Mouse (Mus musculus): ENCODE results near the gene Blvra. TPM values are rescaled to one million over a fixed set of nuclear protein-coding genes. Genes with fewer than 3 reads are reported as not detected.

Blvra gene
- 14.8 and 18.3 TPM in 2 replicates for polyA plus RNA-seq (2011; ENCODE audit: insufficient read depth, insufficient read length, low read depth, missing spikeins)

DNA sequence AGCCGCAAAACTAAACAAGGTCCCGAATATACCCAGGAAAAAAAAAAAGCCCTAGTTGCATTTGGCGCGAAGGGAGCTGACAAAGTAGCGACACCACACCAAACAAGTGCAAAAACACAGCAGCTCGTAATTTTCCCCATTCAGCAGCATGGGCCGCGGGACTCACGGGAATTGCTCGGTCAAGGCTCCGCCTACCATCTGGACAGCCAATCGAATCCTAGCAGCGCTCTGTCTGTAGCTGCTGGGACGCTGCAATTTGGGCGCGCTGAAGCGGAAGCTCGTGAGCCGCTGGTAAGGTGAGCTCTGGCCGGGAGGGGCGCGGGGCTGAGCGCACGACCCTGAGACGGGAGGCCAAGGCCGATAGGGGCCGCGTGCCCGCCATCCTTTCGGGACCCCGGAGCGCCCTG lies at the start of gene Blvra:
Gene Blvra, plus strand, starts transcription at position 231 of the 407 bp plus-strand sequence.
- H3K4me3 ChIP-seq (ENCODE audit: low read depth, low read length), result peak within 1 kb of the TSS; percentile 59
- H3K36me3 ChIP-seq (ENCODE audit: control insufficient read depth, insufficient read depth, low read length, poor library complexity, severe bottlenecking), result no peaks in the 10 kb centered on the region; the same call in 1 of the 2 replicates
- no peaks in the 10 kb centered on the region for H3K9me3 ChIP-seq (replicated peaks; ENCODE audit: control insufficient read depth, insufficient read depth, low read length, poor library complexity, severe bottlenecking)
- no peaks in the 10 kb centered on the region for H3K4me1 ChIP-seq (ENCODE audit: control insufficient read depth, insufficient read depth, low read length)
- peak within 1 kb of the TSS; percentile 60 for H3K27ac ChIP-seq (ENCODE audit: insufficient read depth, low read length)
- TF ChIP-seq EP300 (IDR thresholded peaks at IDR 0.05; ENCODE audit: insufficient read depth, low read depth, low read length) (no peak), CTCF (IDR thresholded peaks at IDR 0.05; ENCODE audit: low read depth, low read length) (no peak), POLR2A (IDR thresholded peaks at IDR 0.05; ENCODE audit: insufficient read depth, low read length) (peak; percentile 63)
- H3K9ac ChIP-seq (ENCODE audit: low read depth, poor library complexity, severe bottlenecking), result peak within 1 kb of the TSS; percentile 90
- no peaks in the 10 kb centered on the region for H3K27me3 ChIP-seq (ENCODE audit: control insufficient read depth, insufficient read depth, low read length, poor library complexity, severe bottlenecking)

DNA sequence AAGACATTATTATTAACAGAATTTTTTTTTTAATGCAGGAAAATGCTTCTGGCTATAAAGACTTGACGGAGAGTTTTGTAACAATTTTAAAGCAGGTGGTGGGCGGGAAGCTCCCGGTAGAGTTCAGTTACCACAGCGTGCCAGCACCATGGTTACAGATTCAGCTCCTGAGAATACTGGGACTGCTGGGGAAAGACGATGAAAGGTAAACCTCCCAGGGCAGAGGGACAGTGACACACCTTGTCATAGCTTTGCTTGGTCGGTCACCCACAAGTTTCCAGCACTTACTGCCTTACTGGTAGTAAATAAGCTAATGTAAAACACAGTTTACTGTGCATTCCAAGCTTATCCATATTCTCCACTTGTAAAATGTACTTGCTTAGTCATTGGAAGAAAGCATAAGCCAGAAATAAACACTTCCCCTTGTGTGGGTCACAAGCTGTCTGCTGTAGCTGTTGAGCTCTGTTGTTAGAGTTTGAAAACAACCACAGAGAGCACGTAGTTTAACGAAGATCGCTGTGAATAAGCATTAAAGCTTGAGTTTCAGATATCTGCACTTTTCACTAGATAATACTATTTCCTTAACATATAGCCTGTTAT lies 35.4 kb upstream of the Blvra start:
- Histone ChIP-seq H3K9me3 (replicated peaks; ENCODE audit: control insufficient read depth, insufficient read depth, low read length, poor library complexity, severe bottlenecking) (no peaks in the 10 kb centered on the region; the same call in 1 of the 2 replicates), H3K27ac (ENCODE audit: insufficient read depth, low read length) (no peak overlapping the region), H3K27me3 (ENCODE audit: control insufficient read depth, insufficient read depth, low read length, poor library complexity, severe bottlenecking) (no peaks in the 10 kb centered on the region), H3K4me1 (ENCODE audit: control insufficient read depth, insufficient read depth, low read length) (no peaks in the 10 kb centered on the region), H3K4me3 (ENCODE audit: low read depth, low read length) (no peak overlapping the region), H3K9ac (ENCODE audit: low read depth, poor library complexity, severe bottlenecking) (no peak overlapping the region), H3K36me3 (ENCODE audit: control insufficient read depth, insufficient read depth, low read length, poor library complexity, severe bottlenecking) (peaks cover 8% of the 10 kb centered on the region)
- TF ChIP-seq CTCF (IDR thresholded peaks at IDR 0.05; ENCODE audit: low read depth, low read length) (no peak), POLR2A (IDR thresholded peaks at IDR 0.05; ENCODE audit: insufficient read depth, low read length) (no peak), EP300 (IDR thresholded peaks at IDR 0.05; ENCODE audit: insufficient read depth, low read depth, low read length) (no peak)

DNA sequence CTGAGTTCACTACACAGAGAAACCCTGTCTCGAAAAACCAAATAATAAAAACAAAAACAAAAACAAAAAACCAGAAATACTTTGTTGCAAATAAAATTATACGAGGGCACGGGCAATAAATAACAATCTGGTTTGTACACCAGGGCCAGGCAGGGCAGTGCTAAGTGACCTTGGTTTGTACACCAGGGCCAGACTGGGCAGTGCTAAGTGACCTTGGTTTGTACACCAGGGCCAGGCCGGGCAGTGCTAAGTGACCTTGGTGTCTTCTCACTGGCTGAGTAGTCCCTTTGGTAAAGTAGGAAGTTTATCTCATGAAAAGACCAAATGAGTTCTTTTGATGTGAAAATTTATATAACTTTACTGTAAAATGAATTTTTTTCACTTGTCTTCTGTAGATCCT lies 33.2 kb upstream of the Blvra start:
- Histone ChIP-seq H3K9ac (ENCODE audit: low read depth, poor library complexity, severe bottlenecking) (no peak overlapping the region), H3K4me3 (ENCODE audit: low read depth, low read length) (no peak overlapping the region), H3K27ac (ENCODE audit: insufficient read depth, low read length) (no peak overlapping the region), H3K36me3 (ENCODE audit: control insufficient read depth, insufficient read depth, low read length, poor library complexity, severe bottlenecking) (peaks cover 6% of the 10 kb centered on the region), H3K9me3 (replicated peaks; ENCODE audit: control insufficient read depth, insufficient read depth, low read length, poor library complexity, severe bottlenecking) (no peaks in the 10 kb centered on the region; the same call in 1 of the 2 replicates), H3K4me1 (ENCODE audit: control insufficient read depth, insufficient read depth, low read length) (no peaks in the 10 kb centered on the region), H3K27me3 (ENCODE audit: control insufficient read depth, insufficient read depth, low read length, poor library complexity, severe bottlenecking) (no peaks in the 10 kb centered on the region)
- TF ChIP-seq POLR2A (IDR thresholded peaks at IDR 0.05; ENCODE audit: insufficient read depth, low read length) (no peak), CTCF (IDR thresholded peaks at IDR 0.05; ENCODE audit: low read depth, low read length) (no peak), EP300 (IDR thresholded peaks at IDR 0.05; ENCODE audit: insufficient read depth, low read depth, low read length) (no peak)

DNA sequence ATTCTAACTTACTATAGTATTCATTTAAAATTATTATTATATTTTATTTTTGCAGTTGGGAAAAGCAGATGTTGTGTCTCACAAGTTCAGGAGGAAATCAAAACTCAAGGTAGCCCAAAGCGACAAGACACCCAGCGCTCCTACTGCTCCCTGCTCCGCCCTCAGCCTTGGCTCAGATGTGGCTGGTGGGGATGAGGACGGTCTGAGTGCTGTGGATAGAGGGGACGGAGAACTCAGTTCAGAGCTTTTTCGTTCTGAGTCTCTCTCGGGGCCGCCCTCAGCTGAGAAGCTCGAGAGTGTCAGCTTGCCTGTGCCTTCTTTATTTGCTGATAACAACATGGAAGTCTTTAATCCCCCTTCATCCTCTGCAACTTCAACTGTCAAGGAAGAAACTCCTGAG lies 9.0 kb upstream of the Blvra start:
- peaks cover 6% of the 10 kb centered on the region for H3K36me3 ChIP-seq (ENCODE audit: control insufficient read depth, insufficient read depth, low read length, poor library complexity, severe bottlenecking)
- no peaks in the 10 kb centered on the region for H3K9me3 ChIP-seq (replicated peaks; ENCODE audit: control insufficient read depth, insufficient read depth, low read length, poor library complexity, severe bottlenecking)
- no peaks in the 10 kb centered on the region for H3K27me3 ChIP-seq (ENCODE audit: control insufficient read depth, insufficient read depth, low read length, poor library complexity, severe bottlenecking)
- H3K4me1 ChIP-seq (ENCODE audit: control insufficient read depth, insufficient read depth, low read length), result no peaks in the 10 kb centered on the region
- H3K9ac ChIP-seq (ENCODE audit: low read depth, poor library complexity, severe bottlenecking), result no peak overlapping the region
- H3K4me3 ChIP-seq (ENCODE audit: low read depth, low read length), result no peak overlapping the region
- no peak overlapping the region for H3K27ac ChIP-seq (ENCODE audit: insufficient read depth, low read length)
- no peak for TF ChIP-seq CTCF (IDR thresholded peaks at IDR 0.05; ENCODE audit: low read depth, low read length)
- TF ChIP-seq EP300 (IDR thresholded peaks at IDR 0.05; ENCODE audit: insufficient read depth, low read depth, low read length), result no peak
- TF ChIP-seq POLR2A (IDR thresholded peaks at IDR 0.05; ENCODE audit: insufficient read depth, low read length), result no peak

DNA sequence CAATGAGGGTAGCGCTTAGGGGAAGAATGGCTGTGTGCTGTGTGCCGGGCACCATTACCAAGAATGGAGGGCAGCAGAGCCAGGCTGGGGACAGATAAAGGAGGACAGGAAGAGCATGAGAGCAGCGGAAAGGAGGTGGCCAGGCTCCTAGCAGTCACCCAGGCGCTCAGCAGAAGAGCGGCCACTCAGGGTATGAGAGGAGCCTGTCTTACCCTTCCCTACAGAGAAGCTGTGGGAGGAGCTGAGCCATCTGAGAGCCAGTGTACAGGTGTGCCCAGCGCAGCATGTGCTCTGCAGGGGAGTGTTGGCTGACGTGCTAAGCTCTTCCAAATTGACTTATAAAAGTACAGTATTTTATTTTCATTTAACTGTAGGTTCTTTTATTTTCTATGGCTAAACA lies 1.7 kb upstream of the Blvra start:
- no peak for TF ChIP-seq CTCF (IDR thresholded peaks at IDR 0.05; ENCODE audit: low read depth, low read length)
- no peak for TF ChIP-seq EP300 (IDR thresholded peaks at IDR 0.05; ENCODE audit: insufficient read depth, low read depth, low read length)
- TF ChIP-seq POLR2A (IDR thresholded peaks at IDR 0.05; ENCODE audit: insufficient read depth, low read length), result no peak
- H3K4me1 ChIP-seq (ENCODE audit: control insufficient read depth, insufficient read depth, low read length), result no peaks in the 10 kb centered on the region
- H3K4me3 ChIP-seq (ENCODE audit: low read depth, low read length), result no peak overlapping the region
- H3K36me3 ChIP-seq (ENCODE audit: control insufficient read depth, insufficient read depth, low read length, poor library complexity, severe bottlenecking), result no peaks in the 10 kb centered on the region; the same call in none of the 2 replicates
- H3K9ac ChIP-seq (ENCODE audit: low read depth, poor library complexity, severe bottlenecking), result no peak overlapping the region
- H3K27me3 ChIP-seq (ENCODE audit: control insufficient read depth, insufficient read depth, low read length, poor library complexity, severe bottlenecking), result no peaks in the 10 kb centered on the region
- H3K9me3 ChIP-seq (replicated peaks; ENCODE audit: control insufficient read depth, insufficient read depth, low read length, poor library complexity, severe bottlenecking), result no peaks in the 10 kb centered on the region
- no peak overlapping the region for H3K27ac ChIP-seq (ENCODE audit: insufficient read depth, low read length)

DNA sequence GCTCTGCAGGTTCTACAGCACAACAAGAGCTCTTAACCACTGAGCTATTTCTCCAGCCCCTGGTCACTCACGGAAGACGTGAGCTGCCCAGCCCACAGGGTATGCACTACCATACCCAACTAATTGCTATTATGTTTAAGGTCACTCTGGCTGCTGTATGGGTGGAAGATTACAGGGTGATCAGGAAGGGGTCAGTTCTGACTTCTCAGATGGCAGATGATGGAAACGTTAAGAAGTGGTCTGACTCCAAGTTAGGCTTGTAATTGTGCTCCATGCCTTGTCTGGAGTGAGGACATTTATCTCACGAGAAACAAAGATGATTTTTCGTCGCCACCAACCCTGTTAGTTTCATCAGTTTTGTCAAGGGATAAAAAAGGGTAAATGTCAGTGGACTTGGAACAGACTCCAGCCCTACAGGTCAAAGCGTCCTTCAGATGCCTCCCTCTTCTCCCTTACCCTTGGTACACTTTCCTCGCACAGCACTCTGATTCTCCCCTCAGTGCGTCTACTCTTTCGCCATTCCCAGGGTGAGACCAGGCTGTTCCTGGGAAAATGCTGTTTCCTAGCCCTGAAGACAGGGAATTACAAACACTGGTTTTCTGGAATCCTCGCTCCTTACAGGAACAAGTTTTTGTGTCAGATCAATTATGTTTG lies 557 bp upstream of the Blvra start:
- Histone ChIP-seq H3K36me3 (ENCODE audit: control insufficient read depth, insufficient read depth, low read length, poor library complexity, severe bottlenecking) (no peaks in the 10 kb centered on the region; the same call in 1 of the 2 replicates), H3K27me3 (ENCODE audit: control insufficient read depth, insufficient read depth, low read length, poor library complexity, severe bottlenecking) (no peaks in the 10 kb centered on the region), H3K27ac (ENCODE audit: insufficient read depth, low read length) (peak overlapping the region; percentile 60), H3K4me3 (ENCODE audit: low read depth, low read length) (peak overlapping the region; percentile 59), H3K9me3 (replicated peaks; ENCODE audit: control insufficient read depth, insufficient read depth, low read length, poor library complexity, severe bottlenecking) (no peaks in the 10 kb centered on the region), H3K9ac (ENCODE audit: low read depth, poor library complexity, severe bottlenecking) (peak overlapping the region; percentile 46), H3K4me1 (ENCODE audit: control insufficient read depth, insufficient read depth, low read length) (no peaks in the 10 kb centered on the region)
- no peak for TF ChIP-seq EP300 (IDR thresholded peaks at IDR 0.05; ENCODE audit: insufficient read depth, low read depth, low read length)
- TF ChIP-seq POLR2A (IDR thresholded peaks at IDR 0.05; ENCODE audit: insufficient read depth, low read length), result no peak
- TF ChIP-seq CTCF (IDR thresholded peaks at IDR 0.05; ENCODE audit: low read depth, low read length), result no peak
